Mouse (Mus musculus) lung, adult 18-20 months (tissue): Measurements from ENCODE around the gene Esrrb.

Source experiments
- DNase-seq, 2 experiments: peaks; one replicate each; pipeline ENCODE4 v3.0.0; 2022; ENCODE audit warnings: mixed read lengths in 2 of 2

Esrrb gene

GRCm38 (mm10) chr12:86422166-86422910, 61.4 kb downstream of the Esrrb start:
- no peak for DNase-seq

- DNase-seq: no peak
These were observed 62.2 kb downstream of the Esrrb start for GRCm38 (mm10) chr12:86423102-86423501.

GRCm38 (mm10) chr12:86427585-86427984, 66.7 kb downstream of the Esrrb start:
- no peak for DNase-seq

- no peak for DNase-seq
These were observed 70.8 kb downstream of the Esrrb start for GRCm38 (mm10) chr12:86431671-86432070.

GRCm38 (mm10) chr12:86433371-86433821, 72.5 kb downstream of the Esrrb start:
- peak; percentile 14 to 41 for DNase-seq

GRCm38 (mm10) chr12:86435651-86436050, 74.7 kb downstream of the Esrrb start:
- no peak for DNase-seq

- no peak for DNase-seq
These were observed 89.9 kb downstream of the Esrrb start for GRCm38 (mm10) chr12:86450848-86451247.

- no peak for DNase-seq
These were observed 94.1 kb downstream of the Esrrb start for GRCm38 (mm10) chr12:86455009-86455408.

- DNase-seq: no peak
These were observed 102.0 kb downstream of the Esrrb start for GRCm38 (mm10) chr12:86462742-86463470.

GRCm38 (mm10) chr12:86464385-86464784, 103.5 kb downstream of the Esrrb start:
- no peak for DNase-seq

GRCm38 (mm10) chr12:86466180-86466579, 105.3 kb downstream of the Esrrb start:
- DNase-seq: no peak

GRCm38 (mm10) chr12:86469919-86470318, 109.0 kb downstream of the Esrrb start:
- DNase-seq: no peak

GRCm38 (mm10) chr12:86470912-86471311, 110.0 kb downstream of the Esrrb start:
- DNase-seq: no peak

GRCm38 (mm10) chr12:86473630-86474029, 112.7 kb downstream of the Esrrb start:
- DNase-seq: peak; percentile 6 to 49

- DNase-seq: no peak
These were observed 115.1 kb downstream of the Esrrb start for GRCm38 (mm10) chr12:86475994-86476393.

GRCm38 (mm10) chr12:86478908-86479307, 118.0 kb downstream of the Esrrb start:
- DNase-seq: no peak

- no peak for DNase-seq
These were observed 121.1 kb downstream of the Esrrb start for GRCm38 (mm10) chr12:86482029-86482428.

- peak in 1 of 2 experiments; percentile 4 for DNase-seq
These were observed 122.5 kb downstream of the Esrrb start for GRCm38 (mm10) chr12:86483413-86483841.

GRCm38 (mm10) chr12:86488005-86488404, 127.1 kb downstream of the Esrrb start:
- DNase-seq: no peak

- no peak for DNase-seq
These were observed 129.1 kb downstream of the Esrrb start for GRCm38 (mm10) chr12:86490052-86490451.

- no peak for DNase-seq
These were observed 130.6 kb downstream of the Esrrb start for GRCm38 (mm10) chr12:86491500-86491899.

- no peak for DNase-seq
These were observed 131.9 kb downstream of the Esrrb start for GRCm38 (mm10) chr12:86492822-86493221.

GRCm38 (mm10) chr12:86497126-86497525, 136.2 kb downstream of the Esrrb start:
- no peak for DNase-seq

GRCm38 (mm10) chr12:86498765-86499164, 137.8 kb downstream of the Esrrb start:
- peak in 1 of 2 experiments; percentile 8 for DNase-seq
